Mouse (Mus musculus) c-Kit-positive CD71-negative TER-119-negative erythroid progenitor cells, embryonic 14.5 days (primary cell): ENCODE measurements around the gene Bcl2.

ENCODE experiments used
- DNase-seq: peaks from one replicate; pipeline ENCODE4 v3.0.0-alpha.2; 2013; ENCODE audit warnings: low read depth

The Bcl2 gene

DNA sequence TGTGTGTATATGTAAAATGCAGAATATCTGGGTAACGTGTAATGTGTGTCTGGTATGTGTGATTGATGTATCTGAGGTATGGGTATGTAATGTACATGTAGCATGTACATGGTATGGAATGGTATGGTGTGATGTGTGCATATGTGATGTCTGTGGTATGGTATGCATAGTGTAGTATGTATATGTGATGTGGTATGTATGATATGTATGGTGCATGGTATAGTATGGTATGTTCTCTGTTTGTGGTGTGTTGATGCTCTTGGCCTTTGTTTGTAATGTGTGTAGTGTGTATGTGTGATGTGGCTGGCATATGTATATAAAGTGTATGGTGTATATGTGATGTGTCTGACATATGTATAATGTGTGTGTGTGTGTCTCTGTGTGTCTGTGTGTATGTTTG is 206.5 kb downstream of the Bcl2 start:
- no peak for DNase-seq

DNA sequence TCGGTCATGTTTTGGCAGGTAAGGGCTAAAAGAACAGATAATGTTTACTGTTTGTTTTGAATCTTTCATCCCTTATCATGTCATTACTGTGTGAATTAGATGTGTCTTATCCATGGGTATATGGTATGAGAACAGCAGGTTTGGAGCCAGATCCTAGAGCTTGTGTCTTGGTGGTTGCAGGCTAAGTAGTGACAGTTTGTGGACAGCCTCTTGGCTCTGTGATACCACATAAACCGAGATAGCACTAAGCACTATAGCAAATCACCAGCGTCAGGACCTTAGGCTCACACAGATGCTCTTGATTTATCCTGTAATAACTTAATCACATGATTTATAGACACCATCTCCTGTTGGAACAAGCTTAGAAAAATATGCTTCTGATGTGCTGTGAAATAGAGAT is 210.2 kb downstream of the Bcl2 start:
- no peak for DNase-seq

DNA sequence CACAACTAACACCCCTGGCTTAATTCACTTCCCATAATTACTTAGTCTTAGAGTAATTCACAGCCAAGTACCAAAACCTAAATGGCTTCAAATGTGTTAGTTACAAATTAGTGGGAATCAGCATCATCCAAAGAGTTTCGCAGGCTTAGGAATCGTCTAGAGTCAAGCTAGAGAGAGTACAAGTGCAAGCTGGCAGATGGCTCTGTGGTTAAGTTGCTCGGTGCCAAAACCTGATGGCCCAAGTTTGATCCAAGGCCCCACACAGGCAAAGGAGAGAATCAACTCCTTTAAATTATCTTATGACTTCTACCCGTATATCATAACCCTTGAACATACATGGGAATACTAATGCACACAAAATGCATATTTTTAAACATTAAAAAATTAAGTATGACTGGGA is 210.7 kb downstream of the Bcl2 start:
- no peak for DNase-seq

DNA sequence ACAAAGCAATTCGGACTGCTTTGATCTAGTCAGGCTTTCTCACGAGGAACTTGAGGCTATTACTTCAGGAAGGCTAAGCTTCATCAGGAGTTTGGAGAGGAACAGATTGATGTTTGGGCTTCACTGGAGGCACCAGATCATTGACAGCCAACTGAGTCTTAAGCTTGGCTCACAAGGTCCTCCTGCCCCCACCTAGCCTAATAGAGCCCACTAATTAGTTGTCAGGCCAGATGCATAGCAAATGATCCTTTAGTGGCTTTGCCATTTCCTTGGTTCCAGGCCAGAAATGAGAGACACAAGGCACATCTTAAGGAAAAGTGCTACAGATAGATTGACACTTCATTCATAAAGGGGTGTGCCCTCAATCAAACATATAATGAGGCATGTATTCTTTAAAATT is 216.1 kb downstream of the Bcl2 start:
- no peak for DNase-seq
